Mouse (Mus musculus): ENCODE measurements at regions not wholly inside any gene's neighbourhood (a gene's known extent, or its start where the extent isn't known, plus 50 kb on each side); places are given as distances from the start of the nearest gene placed in this dataset.
A peak's percentile ranks its signal among the peaks of the same experiment; 100 is the strongest.
"Not testable (repeated sequence)": the region's sequence is repeated elsewhere in the genome, so short reads cannot be mapped to it uniquely, and the experiment has no call there.

DNA sequence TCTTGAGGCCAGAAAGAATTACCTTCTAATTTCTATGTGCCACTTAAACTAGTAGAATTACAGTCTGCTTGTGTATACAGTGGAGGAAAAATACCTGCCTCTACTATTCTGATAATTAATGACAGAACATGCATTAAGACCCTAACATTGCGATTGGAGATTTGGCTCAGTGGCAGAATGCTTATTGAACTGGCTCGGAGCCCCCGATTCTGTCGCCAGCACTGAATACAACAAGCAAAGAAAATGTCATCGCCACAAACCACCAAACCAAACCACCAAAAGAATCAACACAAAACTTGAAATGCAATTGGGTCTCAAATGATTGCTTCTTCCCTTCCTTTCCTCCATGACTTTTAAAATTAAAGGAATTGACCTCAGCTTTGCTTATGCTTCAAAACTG, 122.9 kb upstream of the Emcn start:
- no peak for DNase-seq (ENCODE audit: inconsistent age in 2 of 2, low spot score in 1 of 2)

DNA sequence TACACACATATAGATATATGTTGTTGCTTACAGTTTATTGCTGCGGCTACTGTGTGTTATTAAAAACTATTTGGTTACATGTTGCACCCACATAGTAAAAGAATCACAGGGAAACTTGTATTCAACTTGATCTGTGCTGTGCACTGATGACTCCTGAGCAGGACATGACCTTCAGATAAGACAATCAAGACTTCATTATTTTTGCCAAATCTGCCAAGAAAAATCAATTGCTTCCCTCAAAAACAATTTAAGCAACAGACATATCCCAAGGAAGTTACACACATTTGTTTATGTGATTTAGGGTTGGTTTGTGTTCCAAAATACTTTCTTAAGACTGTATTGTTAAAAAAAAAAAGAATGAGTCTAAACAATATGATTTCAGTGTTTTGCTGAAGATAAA, 114.7 kb upstream of the Emcn start:
- peak in 1 of 2 experiments; percentile 22 for DNase-seq (ENCODE audit: inconsistent age in 2 of 2, low spot score in 1 of 2)

DNA sequence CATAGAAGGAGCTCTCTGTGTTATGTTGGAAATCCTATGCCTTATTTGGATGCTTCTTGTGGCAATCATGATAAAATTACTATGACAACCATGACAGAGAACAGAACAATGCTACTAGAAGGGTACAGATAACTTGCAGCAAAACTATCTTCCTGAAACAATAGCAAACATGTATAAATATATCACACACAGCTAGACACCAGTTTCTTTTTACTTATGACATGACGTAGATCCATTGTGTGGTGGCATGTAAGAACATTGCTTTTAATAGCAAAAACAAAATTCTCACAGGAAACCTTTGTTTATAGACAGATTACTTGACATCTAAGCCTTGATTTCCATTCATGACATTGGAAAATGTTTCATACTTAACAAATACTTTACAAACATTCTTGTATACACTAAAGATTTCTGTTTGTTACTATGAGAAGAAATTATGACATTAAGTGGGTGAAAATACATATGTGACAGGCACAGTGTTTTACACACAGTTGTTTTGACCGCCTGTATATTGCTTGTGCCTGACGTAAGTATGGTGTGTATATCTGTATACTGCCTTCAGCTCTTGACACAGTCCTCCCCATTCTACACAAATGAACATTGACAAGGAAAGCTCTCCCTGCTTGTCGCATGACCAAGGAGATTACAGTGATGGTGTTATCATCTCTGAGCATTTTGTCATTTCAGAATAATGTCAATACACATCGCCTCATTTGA, 113.6 kb upstream of the Emcn start:
- DNase-seq (ENCODE audit: inconsistent age in 2 of 2, low spot score in 1 of 2): no peak

DNA sequence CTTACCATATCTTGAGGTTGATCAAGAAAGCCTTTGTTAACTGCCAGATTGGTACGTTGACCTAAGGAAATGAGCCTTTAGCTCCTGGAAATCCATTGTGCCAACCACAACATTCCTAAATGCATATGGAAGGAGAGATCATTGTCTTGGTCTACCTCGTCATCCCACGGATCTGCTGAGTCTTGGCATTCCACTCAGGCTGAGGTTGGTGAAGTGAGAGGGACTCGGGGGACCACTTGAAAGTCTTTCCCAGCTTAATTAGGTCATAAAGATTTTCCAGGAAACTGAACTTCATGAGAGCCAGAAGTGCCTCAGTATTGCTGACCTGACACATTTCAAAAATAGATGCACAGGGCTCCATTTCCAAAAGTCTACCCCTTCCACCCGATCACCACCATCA, 112.5 kb upstream of the Emcn start:
- DNase-seq (ENCODE audit: inconsistent age in 2 of 2, low spot score in 1 of 2): no peak

DNA sequence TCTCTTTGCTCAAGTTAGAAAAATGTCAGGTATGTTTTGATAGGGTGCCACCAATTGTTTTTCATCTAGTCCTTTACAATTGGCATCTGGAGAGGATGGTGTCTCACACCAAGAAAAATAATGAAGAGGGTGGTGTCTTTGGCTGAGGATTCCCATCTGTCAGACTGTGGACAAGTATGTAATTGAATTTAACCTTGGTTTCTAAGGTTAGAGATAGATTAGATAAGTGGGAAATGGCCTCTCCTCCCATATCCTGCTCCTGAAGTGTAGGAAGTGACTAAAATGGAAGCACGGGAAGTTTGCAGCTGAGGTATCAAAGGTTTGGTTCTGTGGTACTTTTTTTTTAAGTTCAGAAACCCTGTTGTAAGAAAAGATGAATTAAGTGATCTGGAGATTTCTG, 98.0 kb upstream of the Emcn start:
- peak; percentile 9 to 37 for DNase-seq (ENCODE audit: inconsistent age in 2 of 2, low spot score in 1 of 2)

DNA sequence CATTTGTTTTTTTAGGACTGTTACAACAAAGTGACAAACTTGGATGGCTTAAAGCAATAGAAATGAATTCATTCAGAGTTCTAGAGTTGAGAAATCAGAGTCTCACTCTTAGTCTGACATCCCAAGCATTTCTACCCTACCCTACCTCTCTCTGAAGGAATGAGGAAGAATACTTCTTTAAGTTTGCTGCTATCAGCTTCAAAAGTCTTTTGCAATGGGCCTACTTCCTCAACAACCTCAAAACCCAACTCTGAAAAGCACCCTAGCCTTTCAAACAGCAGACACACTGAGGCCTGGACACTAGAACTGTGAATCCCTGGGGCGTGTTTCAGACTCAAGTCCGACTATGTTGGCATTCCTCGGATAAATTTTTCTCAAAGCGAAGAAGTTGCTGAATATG, 77.0 kb upstream of the Emcn start:
- no peak for DNase-seq (ENCODE audit: inconsistent age in 2 of 2, low spot score in 1 of 2)

DNA sequence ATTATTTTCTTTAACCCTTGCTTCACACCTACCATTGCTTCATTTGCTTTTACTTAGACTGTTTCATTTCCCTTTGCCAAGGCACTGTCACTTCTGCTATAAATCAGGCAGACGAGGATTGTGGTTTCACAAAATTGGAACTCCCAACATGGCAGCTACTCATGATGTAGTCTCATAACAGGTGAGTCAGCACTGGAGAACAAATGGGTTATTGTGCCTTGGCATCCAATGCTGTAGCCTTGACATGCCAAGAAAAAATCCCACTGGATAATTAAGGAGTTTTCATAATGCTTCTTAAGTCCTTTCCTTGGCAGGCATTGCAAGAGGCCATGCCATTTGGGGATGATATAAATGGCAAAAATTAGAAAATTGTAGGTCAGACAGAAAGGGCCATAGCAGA, 73.1 kb upstream of the Emcn start:
- DNase-seq (ENCODE audit: inconsistent age in 2 of 2, low spot score in 1 of 2): no peak

DNA sequence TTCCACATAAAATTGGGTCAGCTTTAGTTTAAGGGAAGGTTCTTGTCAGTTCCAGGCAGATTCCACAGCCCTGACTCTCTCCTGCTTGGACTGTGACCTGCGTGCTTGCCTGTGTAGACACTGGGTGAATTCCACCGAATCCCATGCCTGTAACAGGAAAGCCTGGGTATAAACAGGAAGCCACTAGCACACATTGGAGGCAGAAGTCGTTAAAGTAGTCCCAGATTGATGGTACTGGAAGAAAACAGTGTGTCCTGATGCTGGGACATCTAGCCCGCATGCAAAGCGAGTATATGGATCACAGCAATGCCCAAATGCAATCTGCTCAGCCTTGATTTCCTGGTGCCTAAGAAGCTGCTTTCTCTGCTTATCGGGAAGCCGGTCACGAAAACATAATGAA, 65.4 kb upstream of the Emcn start:
- DNase-seq (ENCODE audit: inconsistent age in 2 of 2, low spot score in 1 of 2): peak; percentile 14 to 34

DNA sequence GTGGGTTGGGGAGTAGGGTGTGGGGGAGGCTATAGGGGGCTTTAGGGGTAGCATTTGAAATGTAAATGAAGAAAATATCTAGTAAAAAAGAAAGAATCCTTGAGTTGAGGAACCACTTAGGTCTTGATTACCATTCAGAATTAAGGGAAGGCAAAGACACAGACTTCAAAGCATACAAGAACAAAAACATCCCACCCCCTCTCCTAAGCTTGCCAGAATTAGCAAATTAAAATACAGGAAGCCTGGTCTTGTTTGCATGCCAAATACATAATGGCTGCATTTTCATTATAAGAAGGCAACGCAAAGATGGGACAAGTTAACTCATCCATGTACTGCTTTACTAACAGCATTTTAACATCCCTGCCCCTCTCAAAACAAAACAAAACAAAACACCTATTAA, 61.6 kb upstream of the Emcn start:
- DNase-seq (ENCODE audit: inconsistent age in 2 of 2, low spot score in 1 of 2): no peak

DNA sequence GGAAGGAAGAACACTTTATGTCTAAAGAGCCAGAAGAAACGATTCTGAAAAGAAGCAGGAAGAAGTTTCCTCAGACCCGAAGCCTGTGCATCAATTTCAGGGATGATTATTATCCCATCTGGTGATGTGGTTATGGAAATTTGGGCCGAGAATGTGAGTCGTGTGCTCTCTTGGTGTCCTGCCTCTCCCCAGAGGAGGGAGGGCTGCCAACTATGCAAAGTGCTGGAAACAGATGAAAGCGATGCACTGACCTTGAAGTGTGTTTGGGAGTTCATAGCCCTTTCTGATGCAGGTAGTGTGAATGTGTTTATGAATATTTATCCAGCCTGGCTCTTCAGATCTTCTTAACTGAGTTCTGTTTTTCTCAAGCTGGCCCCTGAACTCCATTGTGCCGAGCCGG, 59.8 kb upstream of the Emcn start:
- DNase-seq (ENCODE audit: inconsistent age in 2 of 2, low spot score in 1 of 2): peak in 1 of 2 experiments; percentile 26

DNA sequence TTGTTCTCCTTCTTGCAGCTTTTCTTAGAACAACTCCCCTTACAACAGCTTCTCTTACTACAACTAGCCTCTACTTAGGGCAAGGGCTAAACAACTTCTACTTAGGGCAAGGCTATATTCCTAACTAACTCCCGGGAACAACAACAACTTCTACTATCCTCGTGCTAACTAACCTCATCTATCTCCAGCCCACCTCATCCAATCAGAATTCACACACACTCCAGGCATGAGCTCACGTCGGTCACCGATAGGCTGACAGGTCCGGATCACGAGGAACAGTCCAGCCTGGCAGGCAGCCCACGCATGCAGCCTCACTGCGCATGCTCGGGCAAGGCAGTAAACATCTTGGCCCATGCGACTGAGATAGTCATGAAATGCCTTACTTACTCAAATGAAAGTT, 53.3 kb upstream of the Emcn start:
- DNase-seq (ENCODE audit: inconsistent age in 2 of 2, low spot score in 1 of 2): not testable (repeated sequence)

DNA sequence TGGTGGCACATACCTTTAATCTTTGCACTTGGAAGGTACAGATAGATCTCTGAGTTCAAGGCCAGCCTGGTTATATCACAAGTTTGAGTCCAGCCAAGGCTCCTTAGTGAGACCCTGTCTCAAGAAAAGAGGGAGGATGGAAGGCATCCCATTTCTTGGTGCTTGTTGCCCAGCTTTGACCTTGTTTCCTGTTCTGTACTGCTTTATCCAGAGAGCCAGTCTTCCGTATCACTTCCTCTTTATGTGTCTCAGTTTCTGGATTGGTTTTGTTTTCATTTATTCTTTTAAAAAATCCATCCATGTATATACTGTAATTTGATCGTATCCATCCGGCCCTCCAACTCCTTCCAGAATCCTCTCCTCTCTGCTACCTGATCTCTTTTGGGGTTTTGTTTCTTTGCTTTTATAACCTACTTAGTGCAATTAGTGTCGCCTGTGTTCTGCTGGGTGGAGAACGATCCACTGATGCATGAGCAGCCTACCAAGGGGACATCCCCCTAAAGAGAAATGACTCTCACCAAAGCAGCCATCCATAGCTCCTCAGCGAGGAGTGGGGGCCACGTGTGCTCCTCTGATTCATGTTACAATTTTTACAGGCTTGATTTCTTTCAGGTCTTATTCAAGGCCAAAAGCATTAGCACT, 52.4 kb upstream of the Emcn start:
- DNase-seq (ENCODE audit: inconsistent age in 2 of 2, low spot score in 1 of 2): no peak

DNA sequence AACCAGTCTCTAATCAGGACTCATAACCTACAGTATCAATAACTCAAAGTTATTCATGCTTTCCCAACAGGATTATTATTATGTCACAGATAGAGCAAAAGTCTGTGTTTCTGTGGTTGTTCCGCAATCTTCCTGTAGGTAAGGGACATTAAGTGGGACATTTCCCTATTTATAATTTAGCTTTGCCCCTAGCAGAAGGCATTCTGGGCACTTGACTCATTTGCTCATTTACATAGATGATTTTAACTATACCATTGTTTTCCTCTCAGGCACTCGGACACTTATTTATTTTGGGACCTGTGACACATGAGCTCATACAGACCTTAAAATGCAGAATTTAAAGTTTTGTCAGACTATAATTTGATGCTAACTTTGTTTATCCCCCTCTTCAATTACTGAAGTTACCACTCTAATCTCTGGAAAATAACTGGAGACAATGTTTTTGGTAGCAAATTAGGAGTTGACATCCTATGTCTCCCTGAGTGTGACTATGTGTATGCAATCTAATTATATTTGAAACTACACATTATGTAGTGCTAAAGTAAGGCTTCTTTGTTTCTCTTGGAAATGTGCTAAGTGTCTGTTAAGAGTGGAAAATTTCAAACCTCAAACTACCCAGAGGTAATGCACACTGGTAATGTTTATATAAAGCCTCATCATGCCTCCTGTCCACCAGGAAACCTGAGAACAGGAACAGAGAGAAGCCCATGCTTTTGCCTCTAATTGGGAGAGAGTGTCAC, 51.8 kb upstream of the Emcn start:
- no peak for DNase-seq (ENCODE audit: inconsistent age in 2 of 2, low spot score in 1 of 2)

DNA sequence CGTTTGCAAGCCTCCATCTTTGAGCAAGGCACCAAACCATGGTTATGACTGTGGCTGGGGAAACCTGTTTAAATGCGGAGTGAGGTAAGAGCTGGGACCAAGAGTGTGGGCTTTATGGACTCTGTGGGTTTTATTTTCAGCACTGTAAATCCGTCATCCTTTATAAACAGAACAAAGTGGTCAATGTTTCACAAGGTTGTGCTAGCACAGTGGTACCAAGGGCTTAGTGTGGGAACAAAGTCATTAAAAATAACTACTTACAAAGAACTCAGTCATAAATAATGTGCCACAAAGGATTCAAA, 51.2 kb upstream of the Emcn start:
- DNase-seq (ENCODE audit: inconsistent age in 2 of 2, low spot score in 1 of 2): no peak
